10 mouse cellular contexts compared by ENCODE assay signal in genomic region chr2:32589213-32589795, GRCm38 (mm10). TPM values are rescaled to one million over a fixed set of nuclear protein-coding genes. Genes with fewer than 3 reads are reported as not detected.
DNase-seq lines count a peak whose midpoint lies in the region; ATAC-seq and TF ChIP-seq lines count a peak whose summit lies in the region.
"Had no signal": no experiment of that assay in that cellular context is flagged by ENCODE, and none has a peak within 500 bp of the region (broad histone marks: within the 10 kb centered on the region; RNA-seq: fewer than 3 reads in every experiment).

No protein-coding gene starts in this region.

- no peaks in the 10 kb centered on the region for H3K9me3 ChIP-seq in MEL (replicated peaks; ENCODE audit: insufficient read depth, low read length)
- H3K9me3 ChIP-seq in forebrain, embryonic 12.5 days: no peaks in the 10 kb centered on the region

- no peak for TF ChIP-seq RAD21 in MEL (IDR thresholded peaks at IDR 0.05; ENCODE audit: low read depth, low read length)

- peaks cover 32% of the 10 kb centered on the region for H3K79me2 ChIP-seq in MEL (ENCODE audit: control insufficient read depth, insufficient read depth, low read length, poor library complexity)

- H3K36me3 ChIP-seq in MEL (ENCODE audit: control insufficient read depth in 1 of 2, insufficient read depth in 2 of 2, low read length in 2 of 2): peaks cover 0 to 12% of the 10 kb centered on the region in 2 experiments; a peak in 3 of 4 replicates
- no peaks in the 10 kb centered on the region for H3K36me3 ChIP-seq in forebrain, embryonic 12.5 days (replicated peaks)

- peaks cover 5 to 18% of the 10 kb centered on the region in 2 experiments; a peak in 3 of 4 replicates for H3K4me1 ChIP-seq in MEL (ENCODE audit: control insufficient read depth in 1 of 2, insufficient read depth in 2 of 2, low read length in 2 of 2)
- peaks cover 24% of the 10 kb centered on the region for H3K4me1 ChIP-seq in forebrain, embryonic 12.5 days

- WGBS in forebrain, embryonic 12.5 days: 76% methylated on average over 11 of the region's 11 CpGs

- H3K27ac ChIP-seq in MEL (ENCODE audit: control insufficient read depth, low read depth, low read length): no peak overlapping the region
- H3K27ac ChIP-seq in forebrain, embryonic 12.5 days: no peak overlapping the region; the same call in 1 of the 2 replicates

- no peak for ATAC-seq in forebrain, embryonic 12.5 days (ENCODE audit: low FRiP score)
- no peak for ATAC-seq in granulocyte monocyte progenitor cell, adult 5-6 weeks (replicated peaks; ENCODE audit: poor library complexity, severe bottlenecking)

- no peak for TF ChIP-seq POLR2A in MEL (IDR thresholded peaks at IDR 0.05; ENCODE audit: control insufficient read depth in 1 of 2, insufficient read depth in 1 of 2, low read depth in 1 of 2, low read length in 2 of 2, poor library complexity in 1 of 2)

- TF ChIP-seq CTCF in MEL (IDR thresholded peaks at IDR 0.05 in 2 of 3, conservative IDR thresholded peaks at IDR 0.05 in 1 of 3; ENCODE audit: control insufficient read depth in 1 of 3, insufficient read depth in 1 of 3, low read depth in 2 of 3, low read length in 3 of 3, poor library complexity in 1 of 3, severe bottlenecking in 1 of 3): no peak

- H3K4me3 ChIP-seq in MEL (ENCODE audit: control insufficient read depth in 1 of 2, insufficient read depth in 1 of 2, low read depth in 2 of 2, low read length in 2 of 2): peak overlapping the region; percentile 10 to 91; a peak in 3 of 4 replicates
- H3K4me3 ChIP-seq in forebrain, embryonic 12.5 days (replicated peaks): no peak overlapping the region

- no peak overlapping the region for H3K4me2 ChIP-seq in forebrain, embryonic 12.5 days

- TF ChIP-seq EP300 in MEL (IDR thresholded peaks at IDR 0.05; ENCODE audit: low read depth in 1 of 2, low read length in 2 of 2): no peak

- peak overlapping the region; percentile 21; the same call in 1 of the 2 replicates for H3K9ac ChIP-seq in MEL (ENCODE audit: control insufficient read depth, low read depth, low read length, poor library complexity, severe bottlenecking)
- H3K9ac ChIP-seq in forebrain, embryonic 12.5 days: no peak overlapping the region

- intact Hi-C loops in heart, postnatal 36 days (cut with DNase I): loop anchor here (1.0 kb wide), 1 partner anchor 10 kb away; the partner anchor contains the start of gene St6galnac6

- DNase-seq in layer of hippocampus, adult 9-11 months: peak; percentile 48
- DNase-seq in layer of hippocampus, adult 8-10 months (ENCODE audit: low spot score in 2 of 2): no peak
- no peak for DNase-seq in MEL (ENCODE audit: low read depth, low spot score)
- DNase-seq in cerebellum, adult 18-20 months: peak; percentile 90
- peak; percentile 51 to 53 for DNase-seq in heart, postnatal 36 days
- no peak for DNase-seq in c-Kit-positive CD71-positive TER-119-positive erythroid progenitor cells, embryonic 14.5 days (ENCODE audit: low spot score)

- no peaks in the 10 kb centered on the region for H3K27me3 ChIP-seq in MEL (ENCODE audit: control insufficient read depth in 1 of 2, insufficient read depth in 2 of 2, low read length in 2 of 2)
- peaks cover 9% of the 10 kb centered on the region for H3K27me3 ChIP-seq in forebrain, embryonic 12.5 days

TF ChIP-seq in MEL, 35 proteins besides CTCF, POLR2A, EP300 and RAD21:
- no peak for TF ChIP-seq USF2 (IDR thresholded peaks at IDR 0.05; ENCODE audit: borderline replicate concordance in 1 of 2, insufficient read depth in 1 of 2, low read depth in 1 of 2, low read length in 2 of 2)
- TF ChIP-seq MXI1 (IDR thresholded peaks at IDR 0.05; ENCODE audit: low read depth, low read length): no peak
- no peak for TF ChIP-seq MEF2A (IDR thresholded peaks at IDR 0.05; ENCODE audit: extremely low read depth, insufficient replicate concordance, low read depth, low read length, poor library complexity, severe bottlenecking)
- TF ChIP-seq ZNF384 (IDR thresholded peaks at IDR 0.05; ENCODE audit: low read depth, low read length): no peak
- no peak for TF ChIP-seq ZC3H11A (IDR thresholded peaks at IDR 0.05; ENCODE audit: low read depth, low read length)

RNA-seq across cellular contexts. Expression of gene St6galnac4, which starts 2.4 kb away (rescaled TPM):
- total RNA-seq in layer of hippocampus, adult 8-10 months (2022): 10 to 100 TPM; 36.1 to 48.6 (median 40.3) TPM
- total RNA-seq in MEL (2012; rRNA removed): 44.3 and 58.3 TPM in 2 replicates
- 100 to 1,000 TPM in 1 of 2 experiments, not detected in 1; 109 TPM for polyA plus RNA-seq in MEL (2012; ENCODE audit: insufficient read depth in 1 of 2, insufficient read length in 2 of 2, low read depth in 1 of 2, low replicate concordance in 2 of 2, missing spikeins in 1 of 2)
- total RNA-seq in heart, postnatal 36 days (2021): 10 to 100 TPM; 18.7 to 21.7 TPM
- 15.1 and 17.0 TPM in 2 replicates for polyA plus RNA-seq in forebrain, embryonic 12.5 days (2016; fragmentation: Nextera tagmentation; extraction: Ambion mirVana)
- 37.5 and 51.7 TPM in 2 replicates for total RNA-seq in granulocyte monocyte progenitor cell, adult 5-6 weeks (2014; fragmentation: Nextera tagmentation)
- total RNA-seq in granulocyte monocyte progenitor cell, adult 5-6 weeks (2017): 26.0 and 31.9 TPM in 2 replicates

RNA-seq across cellular contexts. Expression of gene St6galnac6, which starts 10.2 kb away (rescaled TPM):
- total RNA-seq in layer of hippocampus, adult 8-10 months (2022): 100 to 1,000 TPM; 110 to 144 (median 116) TPM
- total RNA-seq in MEL (2012; rRNA removed): 9.0 and 12.5 TPM in 2 replicates
- 10 to 100 TPM in 1 of 2 experiments, not detected in 1; 26.5 TPM for polyA plus RNA-seq in MEL (2012; ENCODE audit: insufficient read depth in 1 of 2, insufficient read length in 2 of 2, low read depth in 1 of 2, low replicate concordance in 2 of 2, missing spikeins in 1 of 2)
- total RNA-seq in heart, postnatal 36 days (2021): 100 to 1,000 TPM; 108 to 116 TPM
- 11.6 and 11.7 TPM in 2 replicates for polyA plus RNA-seq in forebrain, embryonic 12.5 days (2016; fragmentation: Nextera tagmentation; extraction: Ambion mirVana)
- total RNA-seq in granulocyte monocyte progenitor cell, adult 5-6 weeks (2014; fragmentation: Nextera tagmentation): 16.2 and 19.0 TPM in 2 replicates
- 11.3 and 14.2 TPM in 2 replicates for total RNA-seq in granulocyte monocyte progenitor cell, adult 5-6 weeks (2017)

RNA-seq across cellular contexts. Expression of gene 9430097D07Rik, which starts 13.8 kb away (rescaled TPM):
- under 1 TPM; 0.23 to 0.74 (median 0.40) TPM for total RNA-seq in layer of hippocampus, adult 8-10 months (2022)
- total RNA-seq in MEL (2012; rRNA removed): 0.12 and 0.13 TPM in 2 replicates
- under 1 TPM in 1 of 2 experiments, not detected in 1; 0.11 TPM for polyA plus RNA-seq in MEL (2012; ENCODE audit: insufficient read depth in 1 of 2, insufficient read length in 2 of 2, low read depth in 1 of 2, low replicate concordance in 2 of 2, missing spikeins in 1 of 2)
- total RNA-seq in heart, postnatal 36 days (2021): not detected
- polyA plus RNA-seq in forebrain, embryonic 12.5 days (2016; fragmentation: Nextera tagmentation; extraction: Ambion mirVana): 0.19 TPM in 1 of 2 replicates, not detected in the other
- not detected in 2 replicates for total RNA-seq in granulocyte monocyte progenitor cell, adult 5-6 weeks (2014; fragmentation: Nextera tagmentation)
- not detected in 2 replicates for total RNA-seq in granulocyte monocyte progenitor cell, adult 5-6 weeks (2017)
- total RNA-seq: common myeloid progenitor, adult 5-6 weeks had no signal
- polyA plus RNA-seq: spleen, adult 2 months had no signal

RNA-seq across cellular contexts. Expression of gene Pip5kl1, which starts 14.7 kb away (rescaled TPM):
- 1 to 10 TPM; 4.0 to 5.2 (median 4.5) TPM for total RNA-seq in layer of hippocampus, adult 8-10 months (2022)
- 0.56 and 0.58 TPM in 2 replicates for total RNA-seq in MEL (2012; rRNA removed)
- polyA plus RNA-seq in MEL (2012; ENCODE audit: insufficient read depth in 1 of 2, insufficient read length in 2 of 2, low read depth in 1 of 2, low replicate concordance in 2 of 2, missing spikeins in 1 of 2): under 1 TPM in 1 of 2 experiments, not detected in 1; 0.22 TPM
- under 1 TPM in 1 of 2 experiments, not detected in 1; 0.43 TPM for total RNA-seq in heart, postnatal 36 days (2021)
- polyA plus RNA-seq in forebrain, embryonic 12.5 days (2016; fragmentation: Nextera tagmentation; extraction: Ambion mirVana): 2.6 and 3.1 TPM in 2 replicates
- total RNA-seq in granulocyte monocyte progenitor cell, adult 5-6 weeks (2014; fragmentation: Nextera tagmentation): 1.8 TPM in 1 of 2 replicates, not detected in the other
- total RNA-seq in granulocyte monocyte progenitor cell, adult 5-6 weeks (2017): not detected in 2 replicates
- total RNA-seq: common myeloid progenitor, adult 5-6 weeks had no signal

RNA-seq across cellular contexts. Expression of gene Dpm2, which starts 18.6 kb away (rescaled TPM):
- 10 to 100 TPM; 73.1 to 87.1 (median 74.8) TPM for total RNA-seq in layer of hippocampus, adult 8-10 months (2022)
- total RNA-seq in MEL (2012; rRNA removed): 39.5 and 45.8 TPM in 2 replicates
- polyA plus RNA-seq in MEL (2012; ENCODE audit: insufficient read depth in 1 of 2, insufficient read length in 2 of 2, low read depth in 1 of 2, low replicate concordance in 2 of 2, missing spikeins in 1 of 2): 100 to 1,000 TPM in 1 of 2 experiments, not detected in 1; 109 TPM
- total RNA-seq in heart, postnatal 36 days (2021): 10 to 100 TPM; 17.9 to 21.3 TPM
- polyA plus RNA-seq in forebrain, embryonic 12.5 days (2016; fragmentation: Nextera tagmentation; extraction: Ambion mirVana): 106 and 110 TPM in 2 replicates
- 93.4 and 126 TPM in 2 replicates for total RNA-seq in granulocyte monocyte progenitor cell, adult 5-6 weeks (2014; fragmentation: Nextera tagmentation)
- 32.8 and 33.4 TPM in 2 replicates for total RNA-seq in granulocyte monocyte progenitor cell, adult 5-6 weeks (2017)

Comparison
In these comparisons a context has a peak if more than half of its experiments do, and no peak if none do; other contexts are left out.
1. DNase-seq: peak in layer of hippocampus, adult 9-11 months (single experiment), cerebellum, adult 18-20 months (2 of 2) and heart, postnatal 36 days (2 of 2); none in layer of hippocampus, adult 8-10 months (0 of 2), MEL (single experiment) and c-Kit-positive CD71-positive TER-119-positive erythroid progenitor cells, embryonic 14.5 days (single experiment).